Mouse (Mus musculus): ENCODE measurements around the gene Olfr700. TPM values are rescaled to one million over a fixed set of nuclear protein-coding genes. Genes with fewer than 3 reads are reported as not detected.

The Olfr700 gene
- not detected in 4 replicates for total RNA-seq (2023)

DNA sequence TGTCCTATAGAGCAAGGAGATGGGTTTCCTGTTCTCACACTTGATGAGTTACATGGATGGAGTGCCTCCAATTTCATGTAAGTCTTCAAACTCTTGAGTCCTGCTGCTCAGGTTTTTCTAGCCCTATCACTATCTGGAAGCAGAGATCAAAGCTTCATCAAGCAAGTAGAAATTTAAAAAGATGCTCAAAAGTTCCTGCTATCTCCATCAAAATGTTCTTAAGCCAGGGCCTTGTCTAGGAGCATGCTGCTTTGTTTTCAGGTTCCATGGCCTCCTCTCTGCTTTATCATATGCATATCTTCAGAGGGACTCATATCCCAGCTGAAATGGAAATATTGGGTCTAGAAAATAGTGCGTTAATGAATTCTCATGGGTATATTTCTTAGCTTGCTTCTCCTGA lies at the start of gene Olfr700:
Gene Olfr700, minus strand, starts transcription at position 101 of the 400 bp plus-strand sequence.

DNA sequence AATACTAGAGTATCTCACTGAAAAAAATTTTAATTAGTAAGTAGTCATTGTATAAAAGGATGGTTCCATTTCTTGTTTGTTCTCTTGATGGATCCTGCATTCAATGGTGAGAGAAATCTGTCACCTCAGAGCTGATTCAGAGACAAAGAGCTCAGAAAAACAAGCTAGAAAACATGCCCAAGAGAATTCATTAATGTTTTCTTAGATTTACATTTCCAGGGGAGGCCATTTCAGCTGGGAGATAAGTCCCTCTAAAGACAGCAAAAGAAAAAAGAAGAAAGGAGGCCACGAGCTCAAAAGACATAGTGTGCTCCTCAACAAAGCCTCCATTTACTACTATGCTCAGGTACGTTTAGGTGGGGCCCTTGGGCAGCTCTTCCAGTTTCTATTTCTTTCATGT lies 34.4 kb upstream of the Olfr700 start, which contains the start of gene Olfr703:
Gene Olfr703, plus strand, starts transcription at position 301 of the 400 bp plus-strand sequence.

DNA sequence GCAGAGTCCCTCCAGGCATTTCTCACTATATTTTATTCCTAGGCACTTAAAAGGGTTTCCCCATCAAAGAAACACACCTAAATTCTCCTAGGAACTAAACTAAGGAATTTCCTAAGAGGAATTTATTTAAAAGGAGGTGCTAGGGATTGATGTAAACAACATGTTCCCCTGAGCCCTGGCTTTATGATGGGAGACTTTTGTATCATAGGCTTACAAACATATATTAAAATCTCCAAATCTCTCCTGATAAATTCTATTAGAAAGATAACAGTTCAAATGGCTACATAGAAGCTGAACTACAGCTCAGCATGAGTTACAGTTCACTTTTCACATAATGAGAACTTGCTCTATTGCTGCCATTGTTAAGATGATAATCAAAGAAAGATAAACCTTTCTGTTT lies 25.2 kb upstream of the Olfr700 start, which contains the start of gene Olfr702:
Gene Olfr702, minus strand, starts transcription at position 101 of the 400 bp plus-strand sequence.

DNA sequence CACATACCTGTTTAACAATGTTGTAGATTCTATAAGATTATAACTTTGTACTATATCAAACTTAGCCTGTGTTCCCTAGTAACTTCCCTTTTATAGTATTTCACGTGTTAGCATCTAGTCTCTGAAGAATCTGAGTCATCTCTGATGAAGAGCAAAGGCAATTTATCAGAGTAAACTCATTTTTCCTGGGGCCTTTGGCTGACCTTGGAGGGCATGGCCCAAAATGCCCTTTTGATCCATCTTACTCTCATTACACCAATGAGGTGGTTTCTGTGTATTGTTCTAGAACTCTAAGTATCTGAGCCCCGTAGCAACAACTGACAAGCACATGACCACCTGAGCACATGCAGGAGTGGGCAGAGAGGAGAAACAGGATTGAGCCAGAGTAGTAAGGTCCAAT lies 5.2 kb upstream of the Olfr700 start, which contains the start of gene Olfr701:
Gene Olfr701, plus strand, starts transcription at position 301 of the 400 bp plus-strand sequence.

DNA sequence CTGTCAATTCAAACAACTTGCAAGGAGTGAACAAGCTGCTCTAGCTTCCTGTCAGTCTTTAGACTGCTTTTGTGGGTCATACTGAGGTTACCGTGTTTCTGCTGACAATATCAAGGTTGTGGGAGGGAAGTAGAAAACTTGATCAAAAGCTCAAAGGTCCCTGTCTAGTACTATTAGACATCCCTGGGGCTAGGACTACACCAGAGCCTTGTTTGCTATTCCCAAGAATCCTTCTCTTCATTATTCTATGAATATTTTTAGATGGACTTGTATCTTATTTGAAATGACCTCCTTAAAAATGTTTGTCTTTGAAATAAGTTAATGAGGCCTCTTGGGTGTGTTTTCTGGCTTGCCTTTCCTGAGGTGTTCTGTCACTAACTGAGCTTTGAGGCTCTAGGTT lies 15.5 kb downstream of the Olfr700 start, which contains the start of gene Olfr699:
Gene Olfr699, minus strand, starts transcription at position 101 of the 400 bp plus-strand sequence.

Other genes with a start within 250 kb of the Olfr700 start
- gene Olfr693, start 128.2 kb downstream of the Olfr700 start, total RNA-seq (2023) = not detected in 4 replicates
- not detected in 4 replicates for gene Olfr694, start 117.0 kb downstream of the Olfr700 start, total RNA-seq (2023)
- gene Olfr695, start 92.4 kb downstream of the Olfr700 start, total RNA-seq (2023) = not detected in 4 replicates
- not detected in 4 replicates for gene Olfr697, start 66.4 kb downstream of the Olfr700 start, total RNA-seq (2023)
- gene Olfr698, start 53.4 kb downstream of the Olfr700 start, total RNA-seq (2023) = not detected in 4 replicates
- not detected in 4 replicates for gene Olfr699, start 15.6 kb downstream of the Olfr700 start, total RNA-seq (2023)
- not detected in 4 replicates for gene Olfr701, start 5.3 kb upstream of the Olfr700 start, total RNA-seq (2023)
- not detected in 4 replicates for gene Olfr702, start 25.1 kb upstream of the Olfr700 start, total RNA-seq (2023)
- not detected in 4 replicates for gene Olfr703, start 34.5 kb upstream of the Olfr700 start, total RNA-seq (2023)
- not detected in 4 replicates for gene Olfr704, start 54.4 kb upstream of the Olfr700 start, total RNA-seq (2023)
- not detected in 4 replicates for gene Olfr705, start 68.1 kb upstream of the Olfr700 start, total RNA-seq (2023)
- gene Olfr706, start 79.3 kb upstream of the Olfr700 start, total RNA-seq (2023) = not detected in 4 replicates
- not detected in 4 replicates for gene Olfr707, start 92.4 kb upstream of the Olfr700 start, total RNA-seq (2023)
- not detected in 4 replicates for gene Olfr1532-ps1, start 99.2 kb upstream of the Olfr700 start, total RNA-seq (2023)
- not detected in 4 replicates for gene Olfr709-ps1, start 123.4 kb upstream of the Olfr700 start, total RNA-seq (2023)
- not detected in 4 replicates for gene Olfr710, start 139.5 kb upstream of the Olfr700 start, total RNA-seq (2023)
- gene Olfr6, start 155.1 kb upstream of the Olfr700 start, total RNA-seq (2023) = not detected in 4 replicates
- gene Olfr711, start 166.6 kb upstream of the Olfr700 start, total RNA-seq (2023) = not detected in 4 replicates
- 0.09 TPM in 1 of 4 replicates, not detected in the others for gene Olfr2, start 197.2 kb upstream of the Olfr700 start, total RNA-seq (2023)
- not detected in 4 replicates for gene Olfr713, start 222.3 kb upstream of the Olfr700 start, total RNA-seq (2023)

All from B cell, adult 62 days (primary cell).